Mouse (Mus musculus): ENCODE results near the gene Brf1.

- TF ChIP-seq CTCF (IDR thresholded peaks at IDR 0.05; ENCODE audit: borderline replicate concordance, extremely low read depth, insufficient read depth, insufficient read length) (no peak), POLR2A (IDR thresholded peaks at IDR 0.05; ENCODE audit: borderline replicate concordance, extremely low read depth, insufficient read depth, insufficient read length, poor library complexity, severe bottlenecking) (no peak)
These were observed 47.6 kb upstream of the Brf1 start for GRCm38 (mm10) chr12:113048103-113048502.

All from brain, embryonic 14.5 days (tissue).